ENCODE assay signal across 11 mouse cellular contexts in genomic region chr4:154929088-154929660, GRCm38 (mm10). TPM values are rescaled to one million over a fixed set of nuclear protein-coding genes. Genes with fewer than 3 reads are reported as not detected.
DNase-seq lines count a peak whose midpoint lies in the region; ATAC-seq and TF ChIP-seq lines count a peak whose summit lies in the region.
"Had no signal": no experiment of that assay in that cellular context is flagged by ENCODE, and none has a peak within 500 bp of the region (broad histone marks: within the 10 kb centered on the region; RNA-seq: fewer than 3 reads in every experiment).

No protein-coding gene starts in this region.

- ATAC-seq in liver, embryonic 16.5 days (ENCODE audit: low read depth), result peak; percentile 80
- ATAC-seq in stomach, embryonic 16.5 days (ENCODE audit: insufficient read depth, low FRiP score), result peak; percentile 41; the same call in 1 of the 2 replicates

- H3K36me3 ChIP-seq in testis, adult 2 months (ENCODE audit: control insufficient read depth, insufficient read depth, low read length), result no peaks in the 10 kb centered on the region
- H3K36me3 ChIP-seq in liver, embryonic 16.5 days (ENCODE audit: control insufficient read depth, insufficient read depth), result peaks cover 26% of the 10 kb centered on the region
- no peaks in the 10 kb centered on the region for H3K36me3 ChIP-seq in stomach, embryonic 16.5 days (ENCODE audit: control insufficient read depth, insufficient read depth, low read length)
- H3K36me3 ChIP-seq: heart, embryonic 15.5 days; limb, embryonic 13.5 days had no signal

- H3K9me3 ChIP-seq in liver, embryonic 16.5 days (replicated peaks; ENCODE audit: control insufficient read depth, low read length), result no peaks in the 10 kb centered on the region
- no peaks in the 10 kb centered on the region for H3K9me3 ChIP-seq in stomach, embryonic 16.5 days (replicated peaks; ENCODE audit: control insufficient read depth, low read length)
- H3K9me3 ChIP-seq: heart, embryonic 15.5 days; limb, embryonic 13.5 days had no signal

- peak; percentile 27 for DNase-seq in adrenal gland, postnatal 14 days
- DNase-seq in adrenal gland, postnatal 4 days (ENCODE audit: low spot score in 2 of 2), result no peak
- DNase-seq in testis, postnatal 10 days (ENCODE audit: low spot score), result no peak
- DNase-seq in left cerebral cortex, adult 9 months (ENCODE audit: low spot score in 2 of 2), result no peak
- DNase-seq in left cerebral cortex, postnatal 10 days (ENCODE audit: extremely low spot score in 1 of 2, low spot score in 2 of 2), result no peak

- TF ChIP-seq CTCF in testis, adult 2 months (IDR thresholded peaks at IDR 0.05; ENCODE audit: control insufficient read depth, insufficient read depth, insufficient replicate concordance, low read depth, low read length), result no peak

- H3K9ac ChIP-seq in liver, embryonic 16.5 days (ENCODE audit: low read depth, low read length), result peak overlapping the region; percentile 90
- H3K9ac ChIP-seq in stomach, embryonic 16.5 days (ENCODE audit: low read length), result no peak overlapping the region
- H3K9ac ChIP-seq: heart, embryonic 15.5 days; limb, embryonic 13.5 days had no signal

- WGBS in liver, embryonic 16.5 days (ENCODE audit: insufficient replicate concordance), result 18% methylated on average over 12 of the region's 12 CpGs
- 73% methylated on average over 12 of the region's 12 CpGs for WGBS in stomach, embryonic 16.5 days

- H3K4me3 ChIP-seq in testis, adult 2 months (ENCODE audit: control insufficient read depth, low read depth, low read length), result no peak overlapping the region
- peak overlapping the region; percentile 76 for H3K4me3 ChIP-seq in liver, embryonic 16.5 days (ENCODE audit: low read depth, low read length)
- no peak overlapping the region for H3K4me3 ChIP-seq in stomach, embryonic 16.5 days (replicated peaks; ENCODE audit: low read length)
- H3K4me3 ChIP-seq: heart, embryonic 15.5 days; limb, embryonic 13.5 days had no signal

- H3K4me2 ChIP-seq in liver, embryonic 16.5 days (ENCODE audit: low read depth, low read length), result peak overlapping the region; percentile 82
- no peak overlapping the region for H3K4me2 ChIP-seq in stomach, embryonic 16.5 days (ENCODE audit: low read depth, low read length)

- TF ChIP-seq POLR2A in testis, adult 2 months (IDR thresholded peaks at IDR 0.05; ENCODE audit: control insufficient read depth, low read depth, low read length), result no peak

- H3K4me1 ChIP-seq in testis, adult 2 months (ENCODE audit: control insufficient read depth, insufficient read depth, low read length), result no peaks in the 10 kb centered on the region
- H3K4me1 ChIP-seq in liver, embryonic 16.5 days (ENCODE audit: control insufficient read depth, low read depth, low read length), result peaks cover 46% of the 10 kb centered on the region
- H3K4me1 ChIP-seq in stomach, embryonic 16.5 days (ENCODE audit: control insufficient read depth, insufficient read depth, low read length), result peaks cover 13% of the 10 kb centered on the region

- H3K27ac ChIP-seq in testis, adult 2 months (ENCODE audit: control insufficient read depth, insufficient read depth, low read depth, low read length), result peak overlapping the region; percentile 21; the same call in 1 of the 2 replicates
- peak overlapping the region; percentile 95 for H3K27ac ChIP-seq in liver, embryonic 16.5 days (ENCODE audit: low read length)
- H3K27ac ChIP-seq in stomach, embryonic 16.5 days (ENCODE audit: low read length), result peak overlapping the region; percentile 74; the same call in 1 of the 2 replicates
- H3K27ac ChIP-seq: heart, embryonic 15.5 days had no signal

- intact Hi-C loops in left cerebral cortex, postnatal 10 days (cut with DNase I), result no loop called here

- no peaks in the 10 kb centered on the region for H3K27me3 ChIP-seq in testis, adult 2 months (ENCODE audit: control insufficient read depth, insufficient read depth, low read length)
- no peaks in the 10 kb centered on the region for H3K27me3 ChIP-seq in liver, embryonic 16.5 days (ENCODE audit: control insufficient read depth, insufficient read depth, low read depth, low read length)
- H3K27me3 ChIP-seq in stomach, embryonic 16.5 days (ENCODE audit: control insufficient read depth, insufficient read depth, low read length), result no peaks in the 10 kb centered on the region
- H3K27me3 ChIP-seq: limb, embryonic 13.5 days had no signal

RNA-seq across cellular contexts. Expression of gene Tnfrsf14, which starts 0.8 kb away (rescaled TPM):
- total RNA-seq in adrenal gland, postnatal 14 days (2021), result 8.3 and 10.6 TPM in 2 replicates
- 10 to 100 TPM; 10.6 to 13.2 TPM for total RNA-seq in adrenal gland, postnatal 4 days (2021)
- 0.70 and 1.0 TPM in 2 replicates for polyA plus RNA-seq in testis, adult 2 months (2012; rRNA removed)
- polyA plus RNA-seq in liver, embryonic 16.5 days (2015; fragmentation: Nextera tagmentation; extraction: Ambion mirVana), result 54.3 and 59.8 TPM in 2 replicates
- 4.3 and 4.6 TPM in 2 replicates for polyA plus RNA-seq in stomach, embryonic 16.5 days (2015; fragmentation: Nextera tagmentation; extraction: Ambion mirVana)
- under 1 TPM; 0.61 to 0.99 TPM for total RNA-seq in left cerebral cortex, postnatal 10 days (2021)

RNA-seq across cellular contexts. Expression of gene Fam213b, which starts 30.2 kb away (rescaled TPM):
- total RNA-seq in adrenal gland, postnatal 14 days (2021), result 51.9 and 52.6 TPM in 2 replicates
- total RNA-seq in adrenal gland, postnatal 4 days (2021), result 10 to 100 TPM; 35.7 to 41.1 TPM
- polyA plus RNA-seq in testis, adult 2 months (2012; rRNA removed), result 1.6 and 1.7 TPM in 2 replicates
- polyA plus RNA-seq in liver, embryonic 16.5 days (2015; fragmentation: Nextera tagmentation; extraction: Ambion mirVana), result 7.4 and 8.5 TPM in 2 replicates
- polyA plus RNA-seq in stomach, embryonic 16.5 days (2015; fragmentation: Nextera tagmentation; extraction: Ambion mirVana), result 29.5 and 34.1 TPM in 2 replicates
- 10 to 100 TPM; 25.5 to 26.0 TPM for total RNA-seq in left cerebral cortex, postnatal 10 days (2021)

RNA-seq across cellular contexts. Expression of gene Hes5, which starts 31.5 kb away (rescaled TPM):
- total RNA-seq in adrenal gland, postnatal 14 days (2021), result not detected in 2 replicates
- total RNA-seq in adrenal gland, postnatal 4 days (2021), result 1 to 10 TPM in 1 of 2 experiments, under 1 TPM in 1; 0.96 to 2.2 TPM
- polyA plus RNA-seq in testis, adult 2 months (2012; rRNA removed), result 0.57 and 0.65 TPM in 2 replicates
- polyA plus RNA-seq in liver, embryonic 16.5 days (2015; fragmentation: Nextera tagmentation; extraction: Ambion mirVana), result 0.11 and 0.13 TPM in 2 replicates
- polyA plus RNA-seq in stomach, embryonic 16.5 days (2015; fragmentation: Nextera tagmentation; extraction: Ambion mirVana), result 0.59 and 1.0 TPM in 2 replicates
- 10 to 100 TPM; 33.3 to 61.6 TPM for total RNA-seq in left cerebral cortex, postnatal 10 days (2021)
- polyA plus RNA-seq: C2C12 had no signal

RNA-seq across cellular contexts. Expression of gene Pank4, which starts 34.7 kb away (rescaled TPM):
- 27.9 and 30.2 TPM in 2 replicates for total RNA-seq in adrenal gland, postnatal 14 days (2021)
- 10 to 100 TPM; 32.4 to 39.2 TPM for total RNA-seq in adrenal gland, postnatal 4 days (2021)
- polyA plus RNA-seq in testis, adult 2 months (2012; rRNA removed), result 16.7 TPM in 2 replicates
- 20.7 and 23.3 TPM in 2 replicates for polyA plus RNA-seq in liver, embryonic 16.5 days (2015; fragmentation: Nextera tagmentation; extraction: Ambion mirVana)
- 40.6 and 40.8 TPM in 2 replicates for polyA plus RNA-seq in stomach, embryonic 16.5 days (2015; fragmentation: Nextera tagmentation; extraction: Ambion mirVana)
- total RNA-seq in left cerebral cortex, postnatal 10 days (2021), result 10 to 100 TPM; 30.6 to 31.9 TPM

RNA-seq across cellular contexts. Expression of gene Mmel1, which starts 59.8 kb away (rescaled TPM):
- 0.68 and 1.6 TPM in 2 replicates for total RNA-seq in adrenal gland, postnatal 14 days (2021)
- total RNA-seq in adrenal gland, postnatal 4 days (2021), result under 1 TPM; 0.65 to 0.76 TPM
- 111 and 124 TPM in 2 replicates for polyA plus RNA-seq in testis, adult 2 months (2012; rRNA removed)
- 2.4 and 2.7 TPM in 2 replicates for polyA plus RNA-seq in liver, embryonic 16.5 days (2015; fragmentation: Nextera tagmentation; extraction: Ambion mirVana)
- 0.20 and 0.30 TPM in 2 replicates for polyA plus RNA-seq in stomach, embryonic 16.5 days (2015; fragmentation: Nextera tagmentation; extraction: Ambion mirVana)
- total RNA-seq in left cerebral cortex, postnatal 10 days (2021), result under 1 TPM; 0.22 to 0.51 TPM

Comparison
In these comparisons a context has a peak if more than half of its experiments do, and no peak if none do; other contexts are left out.
1. H3K27ac ChIP-seq: peak in every context shown above with its lines; median percentile 95 in liver, embryonic 16.5 days; 74 in stomach, embryonic 16.5 days; 21 in testis, adult 2 months.
2. RNA of gene Hes5, which starts 31.5 kb away (total RNA-seq): 33.3 to 61.6 TPM in left cerebral cortex, postnatal 10 days; 0.96 to 2.2 TPM in adrenal gland, postnatal 4 days and not detected in adrenal gland, postnatal 14 days; every median in the first group is over 10 times any median in the second.